Mouse (Mus musculus) embryonic facial prominence, embryonic 11.5 days (tissue): Measurements from ENCODE around the gene Homez. TPM values are rescaled to one million over a fixed set of nuclear protein-coding genes. Genes with fewer than 3 reads are reported as not detected.

Experiments used
- ATAC-seq: fragments of 200-750 bp; cut with Nextera tagmentation; replicated peaks from 2 replicates; pipeline ENCODE4 v1.8.0; 2017; ENCODE audit warnings: low read depth; ENCODE audit not compliant: insufficient number of reproducible peaks, low FRiP score, low TSS enrichment
- DNase-seq: peaks from one replicate; pipeline ENCODE4 v3.0.0-alpha.2; 2015; ENCODE audit warnings: low spot score
- H3K27ac ChIP-seq: fragments of 300-500 bp; sonication (generic); replicated peaks from 2 replicates; pipeline ENCODE4 v1.5.1; 2014; ENCODE audit warnings: mild to moderate bottlenecking, low read depth, low read length, control low read depth
- H3K27me3 ChIP-seq: fragments of 300-500 bp; sonication (generic); 2 replicates; pipeline ENCODE4 v1.6.1; 2014; ENCODE audit warnings: mild to moderate bottlenecking, low read length, moderate library complexity, mixed read lengths; ENCODE audit not compliant: control insufficient read depth, insufficient read depth
- H3K36me3 ChIP-seq: fragments of 300-500 bp; sonication (generic); replicated peaks from 2 replicates; pipeline ENCODE4 v1.6.1; 2014; ENCODE audit warnings: low read depth, mild to moderate bottlenecking, low read length, moderate library complexity, mixed read lengths; ENCODE audit not compliant: control insufficient read depth, insufficient read depth
- H3K4me1 ChIP-seq: fragments of 300-500 bp; sonication (generic); 2 replicates; pipeline ENCODE4 v1.6.1; 2014; ENCODE audit warnings: low read length, mixed read lengths; ENCODE audit not compliant: control insufficient read depth, insufficient read depth
- H3K4me2 ChIP-seq: fragments of 300-500 bp; sonication (generic); 2 replicates; pipeline ENCODE4 v1.6.1; 2014; ENCODE audit warnings: low read depth, mild to moderate bottlenecking, control low read depth, low read length, moderate library complexity
- H3K4me3 ChIP-seq: fragments of 300-500 bp; sonication (generic); 2 replicates; pipeline ENCODE4 v1.5.1; 2014; ENCODE audit warnings: low read depth, low read length, control low read depth
- H3K9ac ChIP-seq: fragments of 300-500 bp; sonication (generic); replicated peaks from 2 replicates; pipeline ENCODE4 v1.6.1; 2014; ENCODE audit warnings: mild to moderate bottlenecking, control low read depth, low read length
- H3K9me3 ChIP-seq: fragments of 300-500 bp; sonication (generic); replicated peaks from 2 replicates; pipeline ENCODE4 v1.6.1; 2016; ENCODE audit warnings: mild to moderate bottlenecking, low read length, inconsistent platforms, mixed read lengths; ENCODE audit not compliant: control insufficient read depth
- WGBS: fragments of 180-500 bp; shearing (Covaris S2); extraction: QIAGEN DNeasy Blood & Tissue Kit; methylation state at CpG from one replicate; pipeline ENCODE4 v1.1.7; 2014; 5-methylcytosine and 5-hydroxymethylcytosine counted together
- polyA plus RNA-seq: library from polyadenylated mRNA; unstranded; fragments of >200 nt; fragmentation: Nextera tagmentation; extraction: Ambion mirVana; gene quantifications from 2 replicates; pipeline ENCODE4 v1.2.1, GENCODE M21; 2014

The Homez gene
- polyA plus RNA-seq, 1 experiment from 2014 or later: 14.5 TPM

DNA sequence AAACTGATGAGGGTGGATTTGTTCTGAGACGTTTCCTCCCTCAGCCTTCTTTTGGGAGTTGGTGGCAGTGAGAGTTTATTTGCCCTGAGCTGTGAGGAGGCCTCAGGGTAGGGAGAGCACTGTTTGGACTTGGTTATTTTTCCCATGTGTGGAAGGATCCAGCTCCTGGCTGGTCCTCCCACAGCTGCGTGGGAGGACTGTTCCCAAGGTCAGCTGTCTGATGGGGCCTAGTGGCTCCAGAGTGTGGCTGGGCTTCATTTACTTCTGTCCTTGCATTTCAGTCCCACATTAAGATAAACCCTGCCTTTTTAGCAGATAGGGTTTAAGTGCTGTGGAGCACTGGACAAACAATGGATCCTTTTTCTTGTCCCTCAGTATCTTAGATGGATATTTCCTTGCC lies 26.7 kb upstream of the Homez start:
- Histone ChIP-seq H3K27me3 (no peaks in the 10 kb centered on the region), H3K9me3 (no peaks in the 10 kb centered on the region), H3K36me3 (peaks cover 6% of the 10 kb centered on the region), H3K4me1 (no peaks in the 10 kb centered on the region), H3K4me3 (no peak overlapping the region), H3K4me2 (no peak overlapping the region), H3K27ac (no peak overlapping the region), H3K9ac (no peak overlapping the region)
- ATAC-seq (no peak), DNase-seq (no peak)
- WGBS: 54% methylated on average over 2 of the region's 2 CpGs

DNA sequence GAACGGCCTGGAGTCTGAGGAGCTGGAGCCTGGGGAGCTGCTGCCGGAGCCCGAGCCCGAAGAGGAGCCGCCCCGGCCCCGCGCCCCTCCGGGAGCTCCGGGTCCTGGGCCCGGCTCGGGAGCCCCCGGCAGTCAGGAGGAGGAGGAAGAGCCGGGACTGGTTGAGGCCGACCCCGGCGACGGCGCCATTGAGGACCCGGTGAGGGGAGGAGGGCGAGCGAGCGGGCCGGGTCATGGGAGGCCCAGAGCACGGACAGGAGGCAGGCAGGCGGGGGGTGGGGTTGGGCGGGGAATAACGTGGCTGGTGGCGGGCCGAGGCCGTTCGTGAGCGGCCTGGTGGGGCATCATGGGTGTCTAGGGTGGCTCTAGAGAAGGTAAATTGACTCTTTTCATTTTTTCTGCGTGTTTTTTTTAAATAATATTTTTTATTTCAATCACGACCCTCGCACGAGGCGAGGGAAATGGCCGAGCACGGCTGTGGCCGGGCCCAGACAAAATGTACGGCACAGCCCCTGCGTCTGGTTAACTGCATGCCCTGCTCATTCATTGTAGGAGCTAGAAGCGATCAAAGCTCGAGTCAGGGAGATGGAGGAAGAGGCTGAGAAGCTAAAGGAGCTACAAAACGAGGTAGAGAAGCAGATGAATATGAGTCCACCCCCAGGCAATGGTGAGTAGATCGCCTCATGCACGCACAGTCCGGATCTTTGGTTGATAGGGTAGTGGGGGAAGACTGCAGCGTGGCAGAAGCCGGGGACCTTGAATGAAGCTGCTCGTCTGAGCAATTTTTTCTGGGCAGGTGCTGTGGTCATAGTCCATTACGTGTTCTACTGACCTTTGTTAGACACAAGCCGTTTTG lies 23.8 kb upstream of the Homez start:
- Histone ChIP-seq H3K27me3 (no peaks in the 10 kb centered on the region), H3K4me1 (no peaks in the 10 kb centered on the region), H3K4me2 (peak overlapping the region; percentile 59), H3K9ac (peak overlapping the region; percentile 100), H3K27ac (peak overlapping the region; percentile 96), H3K4me3 (peak overlapping the region; percentile 97), H3K36me3 (peaks cover 6% of the 10 kb centered on the region), H3K9me3 (no peaks in the 10 kb centered on the region)
- WGBS: under 1% methylated on average over 42 of the region's 54 CpGs
- ATAC-seq (peak; percentile 58), DNase-seq (peak; percentile 48)

GRCm38 (mm10) chr14:54893651-54894181 lies 23.0 kb upstream of the Homez start:
- DNase-seq (peak; percentile 99), ATAC-seq (peak; percentile 99)
- peak overlapping the region; percentile 100 for H3K9ac ChIP-seq
- peak overlapping the region; percentile 97 for H3K4me3 ChIP-seq
- no peaks in the 10 kb centered on the region for H3K9me3 ChIP-seq
- peak overlapping the region; percentile 39 for H3K4me2 ChIP-seq
- under 1% methylated on average over 32 of the region's 38 CpGs for WGBS
- peak overlapping the region; percentile 96 for H3K27ac ChIP-seq
- H3K4me1 ChIP-seq: no peaks in the 10 kb centered on the region
- peaks cover 6% of the 10 kb centered on the region for H3K36me3 ChIP-seq
- no peaks in the 10 kb centered on the region for H3K27me3 ChIP-seq

- Histone ChIP-seq H3K4me3 (peak within 1 kb of the TSS; percentile 36), H3K9ac (peak within 1 kb of the TSS; percentile 25; the same call in 1 of the 2 replicates), H3K4me1 (no peaks in the 10 kb centered on the region), H3K9me3 (no peaks in the 10 kb centered on the region), H3K27me3 (no peaks in the 10 kb centered on the region), H3K36me3 (peaks cover 5% of the 10 kb centered on the region), H3K4me2 (peak within 1 kb of the TSS; percentile 39), H3K27ac (peak within 1 kb of the TSS; percentile 41; the same call in 1 of the 2 replicates)
- WGBS: 92% methylated on average over 3 of the region's 3 CpGs
- ATAC-seq (no peak), DNase-seq (no peak)
Observed at GRCm38 (mm10) chr14:54892200-54892599, 21.4 kb upstream of the Homez start, which contains the start of gene Pabpn1. Gene Pabpn1, plus strand, starts transcription at chr14:54892500.

- Histone ChIP-seq H3K36me3 (no peaks in the 10 kb centered on the region), H3K4me1 (no peaks in the 10 kb centered on the region; the same call in 1 of the 2 replicates), H3K27ac (no peak overlapping the region), H3K4me2 (no peak overlapping the region), H3K9ac (no peak overlapping the region), H3K9me3 (no peaks in the 10 kb centered on the region), H3K4me3 (no peak overlapping the region), H3K27me3 (no peaks in the 10 kb centered on the region)
- no peak for DNase-seq
- WGBS: 93% methylated on average over 11 of the region's 11 CpGs
- no peak for ATAC-seq
Observed at GRCm38 (mm10) chr14:54885309-54885708, 14.5 kb upstream of the Homez start.

- Histone ChIP-seq H3K4me1 (no peaks in the 10 kb centered on the region; the same call in 1 of the 2 replicates), H3K27ac (peak overlapping the region; percentile 80; the same call in 1 of the 2 replicates), H3K4me2 (peak overlapping the region; percentile 76), H3K4me3 (peak overlapping the region; percentile 57), H3K9me3 (no peaks in the 10 kb centered on the region), H3K36me3 (no peaks in the 10 kb centered on the region), H3K9ac (peak overlapping the region; percentile 67), H3K27me3 (no peaks in the 10 kb centered on the region)
- ATAC-seq (no peak), DNase-seq (no peak)
- WGBS: 27% methylated on average over 21 of the region's 21 CpGs
Observed at GRCm38 (mm10) chr14:54884022-54884712, 13.4 kb upstream of the Homez start.

DNA sequence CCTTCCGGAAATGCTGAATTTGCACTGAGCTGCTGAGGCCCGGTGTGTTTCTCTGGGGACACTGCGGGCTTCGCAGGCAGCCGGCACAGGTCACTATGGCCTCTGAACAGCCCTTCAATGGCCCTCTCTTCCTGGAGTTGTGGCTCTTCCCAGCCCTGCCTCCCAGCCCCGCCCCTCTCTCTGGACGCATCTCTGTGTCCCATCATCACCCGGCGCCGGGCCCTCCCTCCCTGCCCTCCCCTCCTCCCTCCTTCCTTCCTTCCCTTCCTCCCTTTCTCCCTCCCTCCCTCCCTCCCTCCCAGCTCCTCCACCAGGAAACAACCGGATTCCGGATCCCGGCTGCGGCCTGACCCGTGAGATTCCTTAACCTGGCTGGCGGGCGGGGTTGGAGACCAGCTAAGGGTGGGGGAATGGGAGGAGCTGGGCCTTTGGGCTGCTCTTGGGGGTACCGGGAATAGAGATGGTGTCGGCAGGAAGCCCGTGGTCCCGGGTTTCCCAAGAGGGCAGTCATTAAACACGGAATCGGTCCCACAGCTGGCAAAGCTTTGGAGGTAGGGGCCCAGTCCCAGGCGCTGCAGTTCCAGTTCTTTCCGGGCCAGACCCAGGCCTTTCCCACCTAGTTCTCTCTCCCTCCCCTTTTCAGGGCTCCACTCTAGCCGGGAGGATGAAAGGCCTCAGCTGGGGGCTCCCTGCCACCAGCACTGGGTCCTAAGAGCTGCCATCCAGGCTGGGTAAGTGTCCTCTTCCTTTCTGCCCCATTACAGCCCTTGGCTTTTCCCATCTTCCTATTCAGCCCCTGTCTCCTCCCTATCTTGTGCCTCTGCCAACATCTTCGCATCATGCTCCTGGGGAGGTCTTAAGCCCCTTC lies 12.6 kb upstream of the Homez start, which contains the start of the genes Bcl2l2 and Gm20521:
Bcl2l2 (plus strand) TSS at position 224 of the 868 bp plus-strand sequence.
Gm20521 (plus strand) TSS at position 288 of the 868 bp plus-strand sequence.
- 0% methylated on average over 27 of the region's 27 CpGs for WGBS

More for the DNA sequence above, 12.6 kb upstream of the Homez start, which contains the start of the genes Bcl2l2 and Gm20521:
- peak; percentile 90 for DNase-seq
- peak within 1 kb of the TSS; percentile 76 for H3K4me2 ChIP-seq
- no peaks in the 10 kb centered on the region; the same call in 1 of the 2 replicates for H3K4me1 ChIP-seq
- peak within 1 kb of the TSS; percentile 67 for H3K9ac ChIP-seq
- no peaks in the 10 kb centered on the region for H3K9me3 ChIP-seq
- H3K27me3 ChIP-seq: no peaks in the 10 kb centered on the region
- no peaks in the 10 kb centered on the region for H3K36me3 ChIP-seq
- peak within 1 kb of the TSS; percentile 80 for H3K27ac ChIP-seq
- peak within 1 kb of the TSS; percentile 57 for H3K4me3 ChIP-seq
- ATAC-seq: peak; percentile 78
